ENCODE assay signal across 22 mouse cellular contexts in the genomic region with DNA sequence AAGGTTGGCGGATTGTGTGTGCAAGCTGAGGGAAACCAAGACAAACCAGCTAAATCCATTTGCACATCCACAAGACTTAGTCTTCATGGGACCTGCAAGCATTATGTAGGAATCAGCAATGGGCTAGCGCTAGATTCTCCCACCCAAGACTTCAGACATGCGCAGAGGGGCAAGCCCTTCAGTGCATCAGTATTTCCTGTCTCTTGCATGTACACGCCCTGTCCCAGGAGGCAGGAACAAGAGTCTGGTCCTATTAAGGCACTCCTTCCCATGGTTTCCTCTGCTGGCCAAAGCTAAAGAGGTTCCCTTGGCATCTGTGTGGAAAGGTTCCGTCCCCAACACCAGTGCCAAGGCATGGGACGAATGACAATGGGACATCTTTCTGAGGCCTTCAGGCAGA.
"Had no signal": no experiment of that assay in that cellular context is flagged by ENCODE, and none has a peak within 500 bp of the region (broad histone marks: within the 10 kb centered on the region; RNA-seq: fewer than 3 reads in every experiment).

No protein-coding gene starts in this region.

- H3K9ac ChIP-seq: embryonic facial prominence, embryonic 12.5 days; embryonic facial prominence, embryonic 13.5 days; embryonic facial prominence, embryonic 15.5 days; forebrain, embryonic 12.5 days; forebrain, embryonic 13.5 days; forebrain, embryonic 15.5 days; forebrain, postnatal 0 days had no signal

- ATAC-seq: forebrain, embryonic 13.5 days; forebrain, embryonic 14.5 days; forebrain, embryonic 15.5 days; forebrain, embryonic 16.5 days; forebrain, postnatal 0 days had no signal

- H3K4me3 ChIP-seq: embryonic facial prominence, embryonic 10.5 days; embryonic facial prominence, embryonic 12.5 days; embryonic facial prominence, embryonic 13.5 days; embryonic facial prominence, embryonic 15.5 days; erythroblast, embryonic 14.5 days; forebrain, embryonic 10.5 days; forebrain, embryonic 12.5 days; forebrain, embryonic 13.5 days; forebrain, embryonic 15.5 days; gastrocnemius, adult 2 months; heart, adult 2 months had no signal

- H3K4me2 ChIP-seq: embryonic facial prominence, embryonic 12.5 days; embryonic facial prominence, embryonic 13.5 days; embryonic facial prominence, embryonic 15.5 days; forebrain, embryonic 12.5 days; forebrain, embryonic 13.5 days; forebrain, embryonic 15.5 days had no signal

- H3K36me3 ChIP-seq: embryonic facial prominence, embryonic 10.5 days; embryonic facial prominence, embryonic 12.5 days; embryonic facial prominence, embryonic 13.5 days; embryonic facial prominence, embryonic 15.5 days; forebrain, embryonic 10.5 days; forebrain, embryonic 12.5 days; forebrain, embryonic 15.5 days had no signal

- H3K27me3 ChIP-seq: embryonic facial prominence, embryonic 12.5 days; embryonic facial prominence, embryonic 15.5 days; forebrain, embryonic 13.5 days; forebrain, embryonic 15.5 days had no signal

- H3K9me3 ChIP-seq: embryonic facial prominence, embryonic 10.5 days; embryonic facial prominence, embryonic 12.5 days; embryonic facial prominence, embryonic 13.5 days; embryonic facial prominence, embryonic 15.5 days; forebrain, embryonic 10.5 days; forebrain, embryonic 12.5 days; forebrain, embryonic 13.5 days; forebrain, embryonic 15.5 days had no signal

- DNase-seq: cerebellum, adult 8-10 months; cerebellum, adult 9-10 months; cerebellum, adult 9-11 months; cerebellum, postnatal 36 days; forebrain, postnatal 0 days; gastrocnemius, adult 2 months; gastrocnemius, postnatal 14 days; gastrocnemius, postnatal 25 days; gastrocnemius, postnatal 36 days; heart, adult 18-20 months; heart, adult 2 months had no signal

- H3K4me1 ChIP-seq: embryonic facial prominence, embryonic 12.5 days; forebrain, embryonic 12.5 days; forebrain, embryonic 13.5 days; forebrain, embryonic 15.5 days had no signal

- H3K27ac ChIP-seq: embryonic facial prominence, embryonic 10.5 days; embryonic facial prominence, embryonic 12.5 days; embryonic facial prominence, embryonic 13.5 days; embryonic facial prominence, embryonic 15.5 days; forebrain, embryonic 10.5 days; forebrain, embryonic 12.5 days; forebrain, embryonic 13.5 days; forebrain, embryonic 15.5 days; gastrocnemius, adult 2 months; heart, adult 2 months had no signal
